Mouse (Mus musculus): ENCODE measurements around the gene Olfr497. TPM values are rescaled to one million over a fixed set of nuclear protein-coding genes. Genes with fewer than 3 reads are reported as not detected.

Gene Olfr497
- not detected in 2 replicates for polyA plus RNA-seq (2014; fragmentation: Nextera tagmentation; extraction: Ambion mirVana)

- Histone ChIP-seq H3K4me2 (replicated peaks; ENCODE audit: low read depth, low read length) (no peak within 1 kb of the TSS), H3K9ac (ENCODE audit: low read depth, low read length) (no peak within 1 kb of the TSS), H3K4me1 (replicated peaks; ENCODE audit: control insufficient read depth, insufficient read depth, low read length) (no peaks in the 10 kb centered on the region), H3K27ac (ENCODE audit: low read depth, low read length) (no peak within 1 kb of the TSS), H3K9me3 (ENCODE audit: control insufficient read depth, low read length) (no peaks in the 10 kb centered on the region), H3K4me3 (ENCODE audit: low read depth, low read length) (no peak within 1 kb of the TSS), H3K27me3 (ENCODE audit: control insufficient read depth, insufficient read depth, low read length) (no peaks in the 10 kb centered on the region), H3K36me3 (ENCODE audit: control insufficient read depth, insufficient read depth, low read length) (no peaks in the 10 kb centered on the region)
- no peak for DNase-seq (ENCODE audit: low spot score)
- ATAC-seq (ENCODE audit: low FRiP score) = no peak
- 79% methylated on average over 2 of the region's 2 CpGs for WGBS
Observed at GRCm38 (mm10) chr7:108420121-108420520, at the start of gene Olfr497. Gene Olfr497 (plus strand): TSS chr7:108420421.

- 82% methylated on average over 1 of the region's 1 CpGs for WGBS
- DNase-seq (ENCODE audit: low spot score) = no peak
Observed at GRCm38 (mm10) chr7:108392867-108393266, 27.4 kb upstream of the Olfr497 start, which contains the start of gene Olfr495. Gene Olfr495 (plus strand): TSS chr7:108393167.

GRCm38 (mm10) chr7:108465026-108465425, 44.8 kb downstream of the Olfr497 start, which contains the start of gene Olfr498:
Gene Olfr498 (plus strand): TSS chr7:108465326.
- Histone ChIP-seq H3K9me3 (ENCODE audit: control insufficient read depth, low read length) (no peaks in the 10 kb centered on the region), H3K4me3 (ENCODE audit: low read depth, low read length) (no peak within 1 kb of the TSS), H3K36me3 (ENCODE audit: control insufficient read depth, insufficient read depth, low read length) (no peaks in the 10 kb centered on the region), H3K27ac (ENCODE audit: low read depth, low read length) (no peak within 1 kb of the TSS), H3K4me1 (replicated peaks; ENCODE audit: control insufficient read depth, insufficient read depth, low read length) (no peaks in the 10 kb centered on the region), H3K27me3 (ENCODE audit: control insufficient read depth, insufficient read depth, low read length) (no peaks in the 10 kb centered on the region), H3K4me2 (replicated peaks; ENCODE audit: low read depth, low read length) (no peak within 1 kb of the TSS), H3K9ac (ENCODE audit: low read depth, low read length) (no peak within 1 kb of the TSS)
- DNase-seq (ENCODE audit: low spot score) (no peak), ATAC-seq (ENCODE audit: low FRiP score) (no peak)
- 92% methylated on average over 1 of the region's 1 CpGs for WGBS

More at GRCm38 (mm10) chr7:108392867-108393266, 27.4 kb upstream of the Olfr497 start, which contains the start of gene Olfr495:
- H3K9ac ChIP-seq (ENCODE audit: low read depth, low read length) = no peak within 1 kb of the TSS
- H3K9me3 ChIP-seq (ENCODE audit: control insufficient read depth, low read length) = no peaks in the 10 kb centered on the region
- no peak within 1 kb of the TSS for H3K27ac ChIP-seq (ENCODE audit: low read depth, low read length)
- no peak for ATAC-seq (ENCODE audit: low FRiP score)
- H3K27me3 ChIP-seq (ENCODE audit: control insufficient read depth, insufficient read depth, low read length) = no peaks in the 10 kb centered on the region
- H3K4me3 ChIP-seq (ENCODE audit: low read depth, low read length) = no peak within 1 kb of the TSS
- H3K36me3 ChIP-seq (ENCODE audit: control insufficient read depth, insufficient read depth, low read length) = no peaks in the 10 kb centered on the region
- H3K4me1 ChIP-seq (replicated peaks; ENCODE audit: control insufficient read depth, insufficient read depth, low read length) = no peaks in the 10 kb centered on the region
- no peak within 1 kb of the TSS for H3K4me2 ChIP-seq (replicated peaks; ENCODE audit: low read depth, low read length)

Other genes starting within 250 kb of the Olfr497 start
- gene Olfr486, start 247.7 kb upstream of the Olfr497 start, polyA plus RNA-seq (2014; fragmentation: Nextera tagmentation; extraction: Ambion mirVana) = not detected in 2 replicates
- gene Olfr487, start 205.8 kb upstream of the Olfr497 start, polyA plus RNA-seq (2014; fragmentation: Nextera tagmentation; extraction: Ambion mirVana) = not detected in 2 replicates
- not detected in 2 replicates for gene Olfr488, start 162.1 kb upstream of the Olfr497 start, polyA plus RNA-seq (2014; fragmentation: Nextera tagmentation; extraction: Ambion mirVana)
- gene Olfr490, start 131.5 kb upstream of the Olfr497 start, polyA plus RNA-seq (2014; fragmentation: Nextera tagmentation; extraction: Ambion mirVana) = not detected in 2 replicates
- gene Olfr491, start 107.0 kb upstream of the Olfr497 start, polyA plus RNA-seq (2014; fragmentation: Nextera tagmentation; extraction: Ambion mirVana) = not detected in 2 replicates
- gene Olfr492, start 96.7 kb upstream of the Olfr497 start, polyA plus RNA-seq (2014; fragmentation: Nextera tagmentation; extraction: Ambion mirVana) = not detected in 2 replicates
- gene Olfr493, start 73.4 kb upstream of the Olfr497 start, polyA plus RNA-seq (2014; fragmentation: Nextera tagmentation; extraction: Ambion mirVana) = not detected in 2 replicates
- not detected in 2 replicates for gene Olfr494, start 55.1 kb upstream of the Olfr497 start, polyA plus RNA-seq (2014; fragmentation: Nextera tagmentation; extraction: Ambion mirVana)
- gene Olfr495, start 27.3 kb upstream of the Olfr497 start, polyA plus RNA-seq (2014; fragmentation: Nextera tagmentation; extraction: Ambion mirVana) = not detected in 2 replicates
- not detected in 2 replicates for gene Olfr498, start 44.9 kb downstream of the Olfr497 start, polyA plus RNA-seq (2014; fragmentation: Nextera tagmentation; extraction: Ambion mirVana)
- gene Olfr502, start 104.6 kb downstream of the Olfr497 start, polyA plus RNA-seq (2014; fragmentation: Nextera tagmentation; extraction: Ambion mirVana) = not detected in 2 replicates
- gene Olfr503, start 124.1 kb downstream of the Olfr497 start, polyA plus RNA-seq (2014; fragmentation: Nextera tagmentation; extraction: Ambion mirVana) = not detected in 2 replicates
- not detected in 2 replicates for gene Olfr504, start 145.4 kb downstream of the Olfr497 start, polyA plus RNA-seq (2014; fragmentation: Nextera tagmentation; extraction: Ambion mirVana)
- gene Olfr506, start 190.4 kb downstream of the Olfr497 start, polyA plus RNA-seq (2014; fragmentation: Nextera tagmentation; extraction: Ambion mirVana) = not detected in 2 replicates
- not detected in 2 replicates for gene Olfr507, start 201.4 kb downstream of the Olfr497 start, polyA plus RNA-seq (2014; fragmentation: Nextera tagmentation; extraction: Ambion mirVana)
- not detected in 2 replicates for gene Olfr508, start 209.6 kb downstream of the Olfr497 start, polyA plus RNA-seq (2014; fragmentation: Nextera tagmentation; extraction: Ambion mirVana)
- not detected in 2 replicates for gene Olfr509, start 231.5 kb downstream of the Olfr497 start, polyA plus RNA-seq (2014; fragmentation: Nextera tagmentation; extraction: Ambion mirVana)
- not detected in 2 replicates for gene Olfr510, start 246.0 kb downstream of the Olfr497 start, polyA plus RNA-seq (2014; fragmentation: Nextera tagmentation; extraction: Ambion mirVana)